Mouse (Mus musculus) erythroblast, embryonic 14.5 days (primary cell): ENCODE data around the gene Nipal4. TPM values are rescaled to one million over a fixed set of nuclear protein-coding genes. Genes with fewer than 3 reads are reported as not detected.

Experiments used
- H3K27me3 ChIP-seq: 2 replicates; pipeline ENCODE4 v1.6.1; 2012; ENCODE audit warnings: inconsistent platforms; ENCODE audit not compliant: control insufficient read depth
- H3K36me3 ChIP-seq: 2 replicates; pipeline ENCODE4 v1.6.1; 2012; ENCODE audit warnings: mild to moderate bottlenecking, inconsistent platforms; ENCODE audit not compliant: control insufficient read depth
- H3K4me1 ChIP-seq: 2 replicates; pipeline ENCODE4 v1.6.1; 2012; ENCODE audit warnings: inconsistent platforms; ENCODE audit not compliant: control insufficient read depth
- H3K4me3 ChIP-seq: replicated peaks from 2 replicates; pipeline ENCODE3; 2012; ENCODE audit warnings: moderate library complexity, mild to moderate bottlenecking, inconsistent platforms
- H3K9me3 ChIP-seq: 2 replicates; pipeline ENCODE4 v1.6.1; 2012; ENCODE audit warnings: low read length, inconsistent platforms, mixed read lengths; ENCODE audit not compliant: control insufficient read depth
- GATA1 ChIP-seq: IDR thresholded peaks from 2 replicates; pipeline ENCODE4 v1.6.1; 2012; ENCODE audit warnings: low read length, inconsistent platforms, mixed read lengths
- TAL1 ChIP-seq: IDR thresholded peaks from 3 replicates; pipeline ENCODE4 v1.6.1; 2012; ENCODE audit warnings: low read length, inconsistent platforms, mixed read lengths
- polyA plus RNA-seq: library from polyadenylated mRNA; stranded (reverse); fragments of >175 nt; gene quantifications from 2 replicates; pipeline ENCODE4 v1.2.3, GENCODE M21; 2012

The Nipal4 gene
- polyA plus RNA-seq, 1 experiment: not detected

DNA sequence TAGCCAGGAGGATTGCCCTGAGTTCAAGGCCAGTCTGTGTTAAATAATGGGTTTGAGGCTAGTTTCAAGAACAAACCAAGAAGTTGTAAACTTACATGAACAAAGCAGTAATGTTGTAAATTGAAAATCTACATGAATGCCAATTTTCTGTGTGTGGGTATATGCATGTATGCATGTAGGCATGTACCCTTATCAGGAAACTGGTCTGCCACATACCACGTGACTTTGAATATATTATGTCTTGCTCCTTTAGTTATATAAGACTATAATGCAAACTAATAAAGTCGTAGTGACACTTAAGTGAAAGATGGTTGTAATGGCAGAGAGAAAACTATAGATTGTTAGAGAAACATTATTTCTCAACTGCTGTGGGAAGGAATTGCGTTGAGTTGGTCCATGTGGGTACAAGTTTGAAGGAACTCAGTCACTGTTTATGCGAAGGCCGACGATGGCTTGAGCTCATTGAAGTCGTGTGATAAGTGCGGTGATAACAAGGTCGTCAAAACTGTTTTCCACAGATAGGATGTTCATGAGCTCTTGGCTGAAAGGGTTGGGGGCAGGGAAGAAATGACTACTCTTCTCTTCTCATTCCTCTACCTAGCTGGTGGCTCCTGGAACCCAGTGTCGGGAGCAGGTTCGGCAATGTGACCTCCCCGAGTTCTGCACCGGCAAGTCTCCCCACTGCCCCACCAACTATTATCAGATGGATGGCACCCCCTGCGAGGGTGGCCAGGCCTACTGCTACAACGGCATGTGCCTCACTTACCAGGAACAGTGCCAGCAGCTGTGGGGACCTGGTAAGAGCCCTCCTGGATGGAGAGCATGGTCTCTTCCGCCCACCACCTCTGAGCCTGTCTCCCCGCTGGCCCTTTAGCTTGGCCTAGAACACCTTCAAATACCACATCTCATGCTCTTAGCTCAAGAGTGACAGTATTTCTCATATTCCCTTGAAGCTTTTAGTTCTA is 35.0 kb downstream of the Nipal4 start:
- no peaks in the 10 kb centered on the region; the same call in 1 of the 2 replicates for H3K36me3 ChIP-seq
- H3K27me3 ChIP-seq: no peaks in the 10 kb centered on the region
- H3K9me3 ChIP-seq: no peaks in the 10 kb centered on the region
- TF ChIP-seq GATA1: no peak
- no peak for TF ChIP-seq TAL1
- H3K4me3 ChIP-seq: no peak overlapping the region
- H3K4me1 ChIP-seq: peaks cover 32% of the 10 kb centered on the region

DNA sequence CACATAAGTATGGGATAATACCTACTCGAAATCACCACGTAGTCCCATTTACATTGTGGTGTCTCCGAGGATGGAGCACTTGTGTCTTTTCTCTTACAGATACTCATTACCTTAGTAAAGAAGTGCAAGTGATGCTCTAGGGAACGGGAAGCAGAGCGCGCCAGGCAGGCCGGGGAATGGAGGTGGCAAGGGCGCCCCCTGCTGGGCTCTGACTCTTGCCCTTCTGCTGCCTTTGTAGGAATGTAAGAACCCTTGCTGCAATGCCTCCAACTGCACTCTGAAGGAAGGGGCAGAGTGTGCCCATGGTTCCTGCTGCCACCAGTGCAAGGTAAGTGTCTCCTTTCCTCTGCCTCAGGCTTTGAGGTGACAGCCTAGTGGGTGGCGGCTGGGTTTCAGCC is 37.8 kb downstream of the Nipal4 start:
- Histone ChIP-seq H3K4me3 (no peak overlapping the region), H3K4me1 (peaks cover 32% of the 10 kb centered on the region), H3K27me3 (no peaks in the 10 kb centered on the region), H3K9me3 (no peaks in the 10 kb centered on the region), H3K36me3 (no peaks in the 10 kb centered on the region; the same call in 1 of the 2 replicates)
- TF ChIP-seq TAL1: no peak
- no peak for TF ChIP-seq GATA1

DNA sequence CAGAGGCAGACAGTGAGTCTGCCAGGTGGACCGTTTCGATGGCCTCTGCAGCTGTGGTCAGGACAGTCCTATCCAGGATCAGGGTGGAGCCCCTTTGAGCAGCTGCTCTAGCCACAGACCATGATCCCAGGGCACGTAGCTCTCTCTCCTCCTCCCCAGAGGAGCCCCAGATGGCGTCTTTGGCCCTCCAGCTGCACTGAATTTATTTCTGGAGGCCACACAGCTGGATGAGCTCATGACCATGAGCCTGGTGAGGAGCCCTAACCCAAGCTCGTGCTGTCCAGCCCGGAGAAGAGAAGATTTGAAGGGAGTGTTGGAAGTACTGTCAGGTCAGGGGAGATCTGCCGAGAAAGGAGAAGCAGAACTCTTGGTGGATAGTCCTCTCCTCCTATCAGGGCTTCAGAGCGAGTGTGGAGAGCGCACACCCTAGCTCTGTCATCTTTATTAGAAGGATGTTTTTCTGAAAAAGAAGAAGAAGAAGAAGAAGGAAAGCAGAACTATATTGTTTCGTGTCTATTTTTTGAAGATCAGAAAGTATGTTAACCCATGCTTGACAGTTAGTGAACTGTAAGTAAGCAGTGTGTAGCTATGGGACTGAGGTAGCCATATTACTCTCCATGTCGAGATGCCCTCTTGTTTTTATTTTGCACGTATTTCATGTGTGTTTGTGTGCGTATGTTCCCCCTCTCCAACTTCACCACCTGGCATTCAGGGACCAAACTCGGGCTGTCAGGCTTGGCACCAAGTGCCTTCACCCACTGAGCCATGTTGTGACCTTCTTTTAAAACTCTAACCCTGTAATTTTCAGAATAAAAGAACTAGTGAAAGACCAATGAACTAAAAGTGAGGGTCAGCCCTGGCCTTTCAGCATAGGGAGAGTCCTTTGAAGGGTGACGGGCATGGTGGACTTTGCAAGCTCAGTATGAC is 38.4 kb downstream of the Nipal4 start:
- no peak for TF ChIP-seq TAL1
- H3K36me3 ChIP-seq: no peaks in the 10 kb centered on the region; the same call in 1 of the 2 replicates
- no peak overlapping the region for H3K4me3 ChIP-seq
- H3K27me3 ChIP-seq: no peaks in the 10 kb centered on the region
- H3K4me1 ChIP-seq: peaks cover 32% of the 10 kb centered on the region
- no peaks in the 10 kb centered on the region for H3K9me3 ChIP-seq

DNA sequence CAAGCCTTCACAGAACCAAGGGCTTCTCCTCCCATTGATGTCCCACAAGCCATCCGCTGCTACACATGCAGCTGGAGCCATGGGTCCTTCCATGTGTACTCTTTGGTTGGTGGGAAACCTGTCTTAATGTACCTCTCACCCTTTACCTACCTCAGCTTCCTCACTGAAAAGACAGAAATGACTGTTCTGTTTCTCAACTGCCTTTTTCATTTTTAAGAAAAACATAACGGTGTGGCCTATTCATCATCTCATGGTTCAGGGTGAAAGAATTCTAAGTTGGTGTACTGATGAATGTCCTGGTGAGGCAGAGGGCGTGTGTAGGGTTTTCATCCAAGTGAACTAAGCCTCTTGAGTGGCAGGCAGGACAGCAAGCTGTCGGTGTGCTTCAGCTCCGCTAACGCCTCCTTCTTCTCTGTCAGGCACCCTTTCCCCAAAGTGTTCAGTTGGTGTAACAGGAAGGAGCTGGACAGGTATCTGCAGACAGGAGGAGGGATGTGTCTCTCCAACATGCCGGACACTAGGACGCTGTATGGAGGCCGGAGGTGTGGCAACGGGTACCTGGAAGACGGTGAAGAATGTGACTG is 39.4 kb downstream of the Nipal4 start:
- Histone ChIP-seq H3K4me1 (peaks cover 28% of the 10 kb centered on the region), H3K4me3 (no peak overlapping the region), H3K9me3 (no peaks in the 10 kb centered on the region), H3K36me3 (no peaks in the 10 kb centered on the region; the same call in 1 of the 2 replicates), H3K27me3 (no peaks in the 10 kb centered on the region)
- TF ChIP-seq GATA1 (no peak), TAL1 (no peak)

DNA sequence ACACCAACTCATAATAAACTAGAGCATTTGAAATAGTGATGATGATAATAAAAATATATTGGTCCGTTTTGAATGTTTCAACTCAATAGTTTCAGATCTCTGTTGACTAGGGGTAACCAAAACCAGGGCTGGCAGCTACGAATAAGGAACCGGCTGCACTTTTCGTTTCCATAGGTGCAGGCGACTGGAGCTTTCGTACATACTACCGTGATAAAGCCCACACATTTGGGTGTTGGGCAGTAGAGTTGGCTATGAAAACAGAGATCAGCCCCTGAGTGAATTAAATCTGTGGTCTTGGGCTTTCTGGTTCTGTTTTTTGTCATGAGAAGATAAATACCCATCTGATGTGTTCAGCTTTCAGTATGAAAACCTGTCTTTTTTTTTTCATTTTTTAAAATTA is 40.0 kb downstream of the Nipal4 start:
- Histone ChIP-seq H3K9me3 (no peaks in the 10 kb centered on the region), H3K4me1 (peaks cover 22% of the 10 kb centered on the region), H3K27me3 (no peaks in the 10 kb centered on the region), H3K36me3 (no peaks in the 10 kb centered on the region), H3K4me3 (no peak overlapping the region)
- TF ChIP-seq TAL1 (no peak), GATA1 (no peak)

DNA sequence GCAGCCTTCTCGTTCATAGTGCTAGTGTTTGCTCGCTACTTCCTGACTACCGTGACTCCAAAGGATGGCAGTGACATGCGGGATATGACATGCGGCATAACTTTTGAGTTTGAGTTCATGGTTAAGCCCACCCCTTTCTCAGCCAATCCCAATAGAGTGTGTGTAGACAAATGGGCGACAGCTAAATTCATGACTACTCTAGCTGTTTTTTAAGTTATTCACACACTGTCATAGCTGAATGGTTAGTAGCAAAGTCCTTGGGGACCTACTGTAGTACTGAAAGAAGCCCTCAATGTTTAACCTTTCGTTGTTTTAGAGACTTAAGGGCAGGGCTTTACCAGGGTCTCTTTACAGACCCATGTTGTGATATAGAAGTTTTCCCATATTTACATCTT is 40.5 kb downstream of the Nipal4 start:
- Histone ChIP-seq H3K9me3 (no peaks in the 10 kb centered on the region), H3K27me3 (no peaks in the 10 kb centered on the region), H3K4me1 (peaks cover 17% of the 10 kb centered on the region), H3K4me3 (no peak overlapping the region), H3K36me3 (no peaks in the 10 kb centered on the region)
- TF ChIP-seq GATA1 (no peak), TAL1 (no peak)

DNA sequence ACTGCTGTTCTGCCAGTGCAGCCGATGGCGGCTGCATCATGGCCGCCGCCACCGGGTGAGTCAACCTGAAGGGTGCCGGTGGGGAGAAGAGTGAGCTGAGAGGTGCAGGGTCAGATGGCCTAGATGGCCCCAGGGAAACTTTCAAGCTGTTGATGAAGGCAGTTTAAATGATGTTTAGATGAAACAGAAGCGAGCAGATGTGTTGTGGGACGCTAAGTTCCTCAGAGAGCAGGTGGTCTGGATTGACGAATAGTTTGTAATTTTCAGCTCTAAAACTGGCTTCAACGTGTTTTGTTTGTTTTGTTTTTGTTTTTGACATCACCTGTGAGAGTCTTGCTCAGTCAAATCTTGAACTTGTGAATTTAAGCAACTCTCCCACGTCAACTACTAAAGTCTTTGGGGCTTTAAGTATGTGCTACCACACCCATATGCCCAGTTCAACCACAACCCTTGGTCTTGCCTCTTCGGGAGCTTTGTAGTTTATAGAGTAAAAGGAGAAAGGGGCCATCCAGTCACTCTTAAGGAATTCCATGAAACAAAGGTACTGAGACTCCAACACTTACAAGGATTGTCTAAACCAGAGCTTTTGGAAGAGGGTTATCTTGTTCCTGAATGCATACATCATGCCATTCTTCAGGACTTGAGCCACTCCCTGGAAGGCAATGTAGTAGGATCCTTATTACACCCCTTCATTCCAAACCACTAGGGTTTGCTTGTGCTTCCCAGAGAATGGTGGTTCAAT is 41.0 kb downstream of the Nipal4 start:
- Histone ChIP-seq H3K36me3 (no peaks in the 10 kb centered on the region), H3K4me3 (no peak overlapping the region), H3K9me3 (no peaks in the 10 kb centered on the region), H3K27me3 (no peaks in the 10 kb centered on the region), H3K4me1 (peaks cover 11% of the 10 kb centered on the region)
- TF ChIP-seq GATA1: no peak
- no peak for TF ChIP-seq TAL1

DNA sequence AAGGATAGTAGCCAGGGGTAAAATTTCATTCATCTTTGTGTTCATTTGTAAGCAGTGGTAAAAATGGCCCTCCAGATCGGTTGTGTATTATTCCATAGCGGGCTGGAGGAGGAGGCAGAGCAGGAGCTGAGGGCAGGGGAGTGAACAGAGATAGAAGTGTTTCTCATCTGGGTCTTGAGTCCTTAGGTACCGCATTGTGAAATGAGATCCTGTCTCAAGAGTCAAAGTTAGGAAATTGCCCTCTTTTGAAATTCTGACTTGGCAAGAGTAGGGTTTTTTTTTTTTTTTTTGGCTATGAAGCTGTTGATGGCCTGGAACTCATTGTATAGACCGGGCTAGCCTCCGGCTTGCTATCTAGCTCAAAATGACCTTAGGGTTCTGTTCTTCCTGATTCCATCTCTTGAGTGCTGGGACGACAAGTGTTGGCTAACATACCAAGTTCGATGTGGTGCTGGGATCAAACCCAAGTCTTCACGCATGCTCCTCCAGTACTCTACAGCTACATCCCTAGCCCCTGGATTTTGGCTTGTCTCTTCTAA is 42.9 kb downstream of the Nipal4 start:
- Histone ChIP-seq H3K4me1 (peaks cover 5% of the 10 kb centered on the region), H3K27me3 (no peaks in the 10 kb centered on the region), H3K9me3 (no peaks in the 10 kb centered on the region), H3K36me3 (no peaks in the 10 kb centered on the region), H3K4me3 (no peak overlapping the region)
- TF ChIP-seq TAL1 (no peak), GATA1 (no peak)
